Mouse (Mus musculus) splenic B cell, adult 2 months (primary cell): ENCODE measurements around the gene Ccdc34.

ENCODE experiments used
- DNase-seq: peaks from one replicate; pipeline ENCODE4 v3.0.0-alpha.2; 2011; ENCODE audit warnings: low read depth, low spot score
- H3K27me3 ChIP-seq: 2 replicates; pipeline ENCODE4 v1.6.1; 2012; ENCODE audit warnings: mild to moderate bottlenecking, low read length, moderate library complexity, mixed read lengths; ENCODE audit not compliant: control insufficient read depth, poor library complexity, insufficient read depth, severe bottlenecking
- H3K36me3 ChIP-seq: 2 replicates; pipeline ENCODE4 v1.6.1; 2012; ENCODE audit warnings: mild to moderate bottlenecking, low read length, moderate library complexity, mixed read lengths; ENCODE audit not compliant: control insufficient read depth, poor library complexity, insufficient read depth, severe bottlenecking

Ccdc34 gene

DNA sequence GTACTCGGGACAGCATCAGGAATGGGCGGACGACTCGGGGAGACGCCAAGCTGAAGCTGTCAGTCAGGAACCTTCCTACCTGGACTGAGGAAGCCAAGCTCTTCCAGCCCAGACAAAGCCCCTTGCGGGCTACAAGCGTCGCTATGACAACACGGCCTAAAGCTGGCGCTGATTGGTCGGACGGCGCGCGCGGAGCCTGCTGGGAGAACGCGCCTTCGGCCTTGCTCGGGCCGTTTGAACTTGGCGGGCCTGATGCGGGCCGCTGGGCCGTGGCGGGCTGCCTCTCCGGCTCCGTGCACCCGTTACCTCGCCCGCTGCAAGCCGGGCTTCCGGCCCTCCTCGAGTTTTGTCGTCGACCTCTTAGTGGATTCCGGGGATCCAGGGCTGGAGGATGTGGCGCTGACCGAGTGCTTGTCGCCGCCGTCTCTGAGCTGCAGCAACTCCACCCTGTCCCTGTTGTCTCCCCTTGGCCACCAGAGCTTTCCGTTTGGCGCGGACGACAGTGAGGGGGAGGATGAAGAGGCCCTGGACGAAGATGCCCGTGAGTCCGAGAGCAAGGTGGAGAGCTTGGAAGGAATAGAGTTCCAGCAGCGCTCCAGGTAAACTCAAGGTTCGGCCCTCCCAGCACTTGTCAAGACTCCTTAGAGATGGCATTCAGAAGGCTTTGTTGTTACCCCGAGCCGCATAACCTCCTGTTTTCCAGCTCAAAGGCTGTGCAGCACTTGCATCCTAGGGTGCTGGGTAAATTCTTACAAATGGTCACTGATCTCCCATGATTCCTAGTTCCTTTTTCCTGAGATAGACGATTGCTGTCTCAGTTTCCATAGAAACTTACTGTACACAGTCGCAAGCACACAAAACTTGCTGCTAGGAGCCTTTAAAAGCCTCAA is at the start of gene Ccdc34:
Gene Ccdc34, plus strand, starts transcription at position 202 of the 890 bp plus-strand sequence.
- no peaks in the 10 kb centered on the region for H3K36me3 ChIP-seq
- H3K27me3 ChIP-seq, result no peaks in the 10 kb centered on the region
- peak; percentile 91 for DNase-seq

DNA sequence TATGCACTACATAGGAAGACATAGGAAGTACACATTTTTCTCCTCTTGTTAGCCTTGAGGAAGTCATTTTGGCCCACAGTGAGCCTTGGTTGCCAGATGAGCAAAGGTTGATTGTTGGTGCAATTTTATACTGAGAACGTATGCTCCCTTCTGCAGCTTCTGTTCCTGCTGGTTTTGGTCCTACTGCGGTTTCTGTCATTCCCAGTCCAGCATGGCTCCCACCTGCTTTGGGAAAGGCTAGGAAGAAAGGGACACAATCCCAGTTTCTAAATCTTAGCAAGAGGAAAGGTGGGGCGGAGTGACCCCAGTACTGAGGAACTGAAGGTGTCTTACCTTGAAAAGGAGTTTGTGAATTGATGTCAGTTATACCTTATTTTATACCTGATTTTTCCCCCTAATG is 48.2 kb upstream of the Ccdc34 start:
- H3K27me3 ChIP-seq, result no peaks in the 10 kb centered on the region
- DNase-seq, result no peak
- no peaks in the 10 kb centered on the region for H3K36me3 ChIP-seq

DNA sequence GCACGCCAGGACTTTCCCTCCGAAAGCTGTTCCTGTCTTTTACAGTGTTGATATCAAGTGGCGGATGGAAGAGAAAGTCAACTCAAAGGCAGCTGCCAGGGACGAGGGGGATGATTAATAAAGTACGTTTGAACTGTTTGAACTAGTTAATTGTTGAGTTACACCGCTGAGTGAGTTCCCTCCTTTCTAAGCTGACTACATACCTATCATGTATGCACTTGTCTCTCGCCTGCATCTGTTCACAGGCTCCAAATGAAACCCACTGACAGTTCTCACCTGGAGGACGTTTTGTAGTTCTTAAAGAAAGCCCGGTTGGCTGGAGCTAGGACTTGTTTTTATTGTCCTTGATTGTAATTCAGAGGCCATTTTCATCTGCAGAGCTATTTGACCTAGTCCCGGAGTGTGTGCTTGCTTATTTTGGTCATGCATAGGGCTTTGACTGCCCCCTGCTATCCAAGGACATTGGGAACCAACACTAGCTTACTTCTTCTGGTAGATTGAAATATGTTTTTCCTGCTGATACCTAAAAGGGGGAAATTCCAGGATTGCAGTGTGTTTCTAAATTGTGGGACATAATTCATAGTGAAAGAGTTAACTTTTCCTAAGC is 47.6 kb upstream of the Ccdc34 start:
- no peak for DNase-seq
- Histone ChIP-seq H3K27me3 (no peaks in the 10 kb centered on the region), H3K36me3 (no peaks in the 10 kb centered on the region)

DNA sequence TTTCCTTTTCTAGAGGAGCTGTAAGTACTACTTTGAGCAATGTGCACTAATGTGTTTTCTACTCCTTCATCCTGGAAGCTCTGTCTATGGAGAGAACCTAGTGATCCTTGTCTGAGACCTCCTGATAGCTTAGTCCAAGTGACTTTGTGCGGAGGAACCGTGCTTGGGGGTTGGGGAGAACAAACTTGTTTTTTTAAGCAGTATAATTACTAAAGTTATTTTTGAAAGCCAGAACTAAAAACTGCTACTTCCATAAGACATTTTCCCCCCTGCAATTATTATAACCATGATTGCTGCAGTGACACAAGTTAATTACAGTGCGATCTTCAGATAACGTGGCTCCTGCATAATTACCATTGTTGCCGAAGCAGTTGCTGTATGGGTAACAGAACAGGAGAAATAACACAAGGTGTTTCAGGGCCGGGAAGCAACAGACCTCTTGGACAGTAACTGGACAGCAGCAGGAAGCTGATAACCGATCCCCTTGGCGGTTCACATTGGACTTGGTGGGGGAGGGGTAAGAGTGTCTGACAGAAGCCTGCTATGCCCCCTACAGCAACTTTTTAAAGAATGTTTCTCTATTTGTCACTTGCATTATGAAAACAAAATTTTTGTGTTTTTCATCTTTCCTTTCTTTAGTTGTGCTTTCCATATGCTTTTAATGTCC is 46.7 kb upstream of the Ccdc34 start:
- no peaks in the 10 kb centered on the region for H3K27me3 ChIP-seq
- no peak for DNase-seq
- no peaks in the 10 kb centered on the region for H3K36me3 ChIP-seq

DNA sequence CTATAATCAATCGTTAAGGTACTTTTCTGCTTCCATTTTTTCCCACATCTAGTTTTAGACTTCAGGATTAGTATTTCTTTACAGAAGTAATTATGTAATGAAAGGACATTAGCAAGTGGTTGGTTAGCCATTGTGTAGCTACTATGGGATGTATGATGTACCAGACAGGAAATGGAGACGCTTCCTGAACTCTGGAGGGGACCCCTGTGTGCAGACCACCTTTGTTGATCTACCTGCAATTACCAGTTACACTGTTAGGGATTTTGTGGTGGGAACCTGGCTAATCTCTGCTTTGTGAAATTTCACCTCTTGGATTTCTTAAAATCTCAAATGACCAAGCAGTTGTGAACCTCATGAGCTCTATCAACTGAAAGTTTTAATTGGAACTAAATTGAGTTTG is 45.3 kb upstream of the Ccdc34 start:
- no peak for DNase-seq
- no peaks in the 10 kb centered on the region for H3K36me3 ChIP-seq

DNA sequence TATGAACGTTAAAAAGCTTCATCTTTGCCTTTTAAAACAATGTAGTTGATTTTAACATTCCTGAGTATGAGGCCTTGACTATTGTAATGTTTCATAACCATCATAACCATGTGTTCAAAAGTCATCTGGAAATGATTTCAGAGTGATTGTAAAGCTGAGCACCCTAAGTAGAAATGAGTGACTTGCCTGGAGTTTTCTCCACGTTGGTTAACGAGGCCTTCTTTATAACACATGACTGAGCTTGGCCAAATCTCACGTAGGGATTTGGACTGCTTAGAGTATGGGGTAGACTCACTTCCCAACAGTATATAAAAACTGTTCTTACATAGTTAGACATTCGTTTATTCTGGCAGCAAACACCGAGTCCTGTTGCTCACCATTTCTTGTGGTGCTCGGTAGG is 44.7 kb upstream of the Ccdc34 start:
- no peaks in the 10 kb centered on the region for H3K36me3 ChIP-seq
- DNase-seq, result no peak
- H3K27me3 ChIP-seq, result no peaks in the 10 kb centered on the region

More for the DNA sequence above, 45.3 kb upstream of the Ccdc34 start:
- no peaks in the 10 kb centered on the region for H3K27me3 ChIP-seq

DNA sequence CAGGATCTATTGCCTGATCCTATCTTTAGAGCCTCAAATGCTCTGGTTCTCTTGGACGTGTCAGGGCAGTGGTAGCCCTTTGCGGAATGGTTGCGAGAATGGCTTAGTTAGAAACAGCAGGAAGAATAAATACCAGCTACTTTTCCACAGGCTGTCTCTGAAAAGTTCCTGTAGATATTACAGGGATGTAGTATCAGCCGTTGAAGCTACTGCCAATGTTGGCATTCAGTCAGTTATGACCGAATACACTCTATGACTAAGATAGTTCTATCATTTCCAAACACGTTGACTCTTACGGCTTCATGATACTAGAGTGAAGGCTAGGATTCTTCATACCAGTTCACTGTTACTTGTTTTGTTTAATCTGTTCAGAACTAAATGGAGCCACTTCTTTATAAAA is 42.8 kb upstream of the Ccdc34 start:
- DNase-seq, result no peak
- H3K27me3 ChIP-seq, result no peaks in the 10 kb centered on the region

DNA sequence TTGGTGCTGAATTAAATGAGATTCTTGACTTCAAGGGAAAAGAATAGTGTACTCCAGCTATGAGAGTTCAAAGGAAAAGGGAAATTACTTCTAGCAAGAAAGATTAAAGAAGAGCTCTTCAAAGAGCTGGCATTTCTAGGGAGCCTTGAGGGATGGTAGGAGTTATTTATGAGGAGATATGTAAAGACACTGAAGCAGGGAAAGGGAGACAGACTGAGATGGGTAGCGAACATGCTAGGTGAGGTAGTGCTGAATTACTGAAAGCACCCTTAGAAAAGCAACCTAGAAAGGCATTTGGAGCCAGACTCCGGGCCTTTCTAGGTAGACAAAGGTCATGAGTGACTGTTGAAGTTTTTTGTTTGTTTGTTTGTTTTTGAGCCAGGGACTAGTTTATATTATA is 41.4 kb upstream of the Ccdc34 start:
- no peaks in the 10 kb centered on the region for H3K27me3 ChIP-seq
- DNase-seq, result no peak
- no peaks in the 10 kb centered on the region for H3K36me3 ChIP-seq

More for the DNA sequence above, 42.8 kb upstream of the Ccdc34 start:
- H3K36me3 ChIP-seq, result no peaks in the 10 kb centered on the region

DNA sequence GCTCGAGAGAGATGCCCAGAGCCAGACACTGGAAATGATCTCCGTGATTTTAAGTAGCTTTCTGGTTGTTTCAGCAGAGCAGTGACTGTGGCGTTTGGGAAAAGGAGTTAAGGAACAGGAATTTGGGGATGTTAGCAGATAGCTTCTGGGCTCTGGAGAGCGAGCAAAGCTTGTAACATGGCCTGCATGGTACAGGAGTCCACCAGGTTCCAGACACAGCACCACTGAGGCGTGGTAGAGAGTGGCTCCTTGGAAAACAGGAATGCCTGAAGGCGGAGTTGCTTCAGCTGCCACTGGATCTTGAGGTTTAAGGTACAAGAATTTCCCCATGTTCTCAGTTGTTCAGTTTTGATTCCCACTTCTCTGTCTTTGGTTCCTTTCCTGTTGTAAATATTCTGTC is 40.3 kb upstream of the Ccdc34 start:
- DNase-seq, result no peak
- Histone ChIP-seq H3K27me3 (no peaks in the 10 kb centered on the region), H3K36me3 (no peaks in the 10 kb centered on the region)

DNA sequence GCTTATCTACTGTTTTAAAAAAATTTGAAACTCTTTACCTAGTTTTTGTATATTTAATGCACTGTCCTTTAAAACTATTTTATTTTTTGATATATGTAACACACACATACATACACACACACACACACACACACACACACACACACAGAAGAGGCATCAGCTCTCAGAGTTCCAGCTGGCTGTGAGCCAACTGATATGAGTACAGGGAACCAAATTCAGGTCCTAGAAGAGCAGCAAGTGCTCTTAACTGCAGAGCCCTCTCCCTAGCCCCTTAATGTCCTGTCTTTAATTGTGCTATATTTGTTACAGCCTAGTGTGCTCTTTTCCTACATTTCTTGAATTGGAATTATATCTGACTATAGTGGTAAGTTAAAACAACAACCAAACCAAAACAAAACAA is 38.4 kb upstream of the Ccdc34 start:
- DNase-seq, result no peak
- no peaks in the 10 kb centered on the region for H3K27me3 ChIP-seq
- no peaks in the 10 kb centered on the region for H3K36me3 ChIP-seq

DNA sequence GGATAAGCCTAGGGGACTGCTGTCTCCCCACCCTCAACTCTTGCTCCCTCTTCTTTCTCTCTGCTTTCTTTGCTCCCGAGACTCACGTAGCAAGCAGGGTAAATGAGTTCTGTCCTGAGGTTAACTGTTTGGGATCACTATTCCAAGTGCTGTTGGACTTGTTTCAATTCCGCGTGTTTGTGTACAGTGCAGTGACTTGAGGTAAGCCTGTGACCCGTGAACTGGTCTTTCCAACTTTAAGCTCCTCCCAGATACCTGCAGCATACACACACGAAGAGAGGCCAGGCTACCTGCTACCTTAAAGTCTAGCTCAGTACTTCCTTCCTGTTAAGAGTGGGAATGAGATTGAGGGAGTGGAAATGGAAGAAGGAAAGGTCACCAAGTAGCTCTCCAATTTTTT is 34.2 kb upstream of the Ccdc34 start:
- DNase-seq, result no peak
- no peaks in the 10 kb centered on the region for H3K27me3 ChIP-seq
- H3K36me3 ChIP-seq, result no peaks in the 10 kb centered on the region

DNA sequence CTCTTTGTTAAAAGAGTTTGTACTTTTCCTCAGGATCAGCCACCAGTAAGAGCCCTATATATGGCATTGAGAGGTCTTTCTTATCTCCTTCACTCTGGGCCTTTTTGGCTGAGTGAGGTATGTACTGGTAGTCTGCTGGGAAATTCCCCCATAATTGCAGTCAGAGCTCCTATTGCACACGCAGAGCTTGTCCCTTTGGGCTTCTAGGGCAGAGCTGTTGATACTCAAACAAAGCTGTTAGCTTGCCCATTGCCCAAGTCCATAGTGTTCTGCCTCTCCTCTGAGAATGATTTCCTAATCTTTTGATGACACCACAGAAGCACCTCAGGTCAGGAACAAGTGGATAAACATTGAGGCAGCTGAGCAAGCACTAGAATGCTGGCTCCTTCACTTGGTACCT is 32.7 kb upstream of the Ccdc34 start:
- no peak for DNase-seq
- H3K27me3 ChIP-seq, result no peaks in the 10 kb centered on the region

DNA sequence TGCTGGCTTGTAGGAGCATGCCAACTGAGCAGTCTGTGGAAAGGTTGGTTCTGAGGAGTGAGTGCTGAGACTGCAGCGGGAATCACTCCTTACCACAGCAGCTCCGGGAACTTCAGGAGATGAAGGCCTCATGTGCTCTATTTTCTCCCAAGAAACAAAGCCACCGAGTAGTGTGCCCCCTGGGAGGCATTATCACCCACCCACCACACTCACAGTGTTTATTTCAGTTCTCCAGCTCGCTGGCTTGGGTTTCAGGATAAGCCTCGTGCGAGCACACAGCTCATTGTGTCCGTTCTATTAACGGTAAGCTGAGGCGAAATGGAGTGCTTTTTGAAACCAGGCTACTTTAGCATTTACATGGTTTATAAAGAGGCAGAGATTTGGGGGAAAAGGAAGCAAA is 32.1 kb upstream of the Ccdc34 start:
- Histone ChIP-seq H3K36me3 (no peaks in the 10 kb centered on the region), H3K27me3 (no peaks in the 10 kb centered on the region)
- DNase-seq, result no peak

More for the DNA sequence above, 32.7 kb upstream of the Ccdc34 start:
- no peaks in the 10 kb centered on the region for H3K36me3 ChIP-seq

DNA sequence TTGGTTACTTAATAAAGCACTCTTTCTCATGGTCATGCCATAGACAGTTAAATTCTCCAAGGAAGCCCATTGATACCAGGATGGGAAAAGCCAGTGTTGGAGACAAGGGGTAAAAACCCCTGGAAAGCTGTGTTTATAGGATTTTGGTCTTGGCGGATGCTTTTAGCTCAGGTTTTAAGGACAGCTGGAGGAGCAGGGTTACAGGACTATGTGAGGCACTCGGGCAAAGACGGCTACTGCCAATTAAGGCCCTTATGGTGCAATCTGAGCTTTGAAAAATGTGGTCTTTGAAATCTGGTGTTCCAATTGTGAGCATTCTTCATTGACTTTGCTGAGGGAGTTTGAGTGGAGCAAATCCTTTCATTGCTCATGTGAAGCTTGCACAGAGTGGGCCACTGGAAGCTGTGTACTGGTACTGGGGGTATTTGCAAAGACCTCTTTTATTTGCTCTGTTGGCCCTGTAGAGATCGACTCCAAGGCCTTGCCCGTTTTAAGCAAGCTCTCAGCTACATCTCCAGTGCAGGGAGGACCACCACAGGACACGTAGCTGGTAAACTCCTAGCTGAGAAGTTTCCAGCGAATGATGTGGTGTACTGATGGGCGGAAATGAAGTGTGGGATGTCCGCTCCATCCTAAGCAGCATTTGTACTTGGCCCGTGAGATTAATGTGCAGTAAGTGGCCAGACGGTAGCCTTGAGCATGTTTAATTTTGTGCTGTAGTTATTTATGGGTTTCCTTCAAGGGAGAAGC is 31.4 kb upstream of the Ccdc34 start:
- Histone ChIP-seq H3K36me3 (no peaks in the 10 kb centered on the region), H3K27me3 (no peaks in the 10 kb centered on the region)
- no peak for DNase-seq
